Mouse (Mus musculus): Measurements from ENCODE around the gene Ccdc9. TPM values are rescaled to one million over a fixed set of nuclear protein-coding genes. Genes with fewer than 3 reads are reported as not detected.

The Ccdc9 gene
- polyA plus RNA-seq, 1 experiment from 2014 or later, result 18.8 TPM

DNA sequence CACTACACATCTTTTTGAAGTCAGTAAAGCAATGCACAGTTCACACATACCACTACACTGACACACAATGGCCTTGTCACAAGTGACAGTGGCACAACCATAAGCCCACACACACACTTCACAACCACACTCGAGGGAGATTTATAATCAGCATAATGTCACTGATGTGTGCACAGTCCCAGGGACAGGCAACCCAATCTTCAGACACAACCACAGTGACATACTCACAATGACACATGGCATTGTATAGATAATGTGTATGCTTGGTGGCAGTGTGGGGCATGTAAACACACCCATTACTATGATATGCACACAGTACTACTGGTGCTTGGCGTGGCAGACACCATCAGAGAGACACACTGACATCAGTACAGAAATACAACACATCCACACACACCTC, 9.6 kb upstream of the Ccdc9 start:
- H3K27ac ChIP-seq (ENCODE audit: low read length), result peak overlapping the region; percentile 77
- peak overlapping the region; percentile 34; the same call in 1 of the 2 replicates for H3K9ac ChIP-seq (ENCODE audit: low read length)
- no peaks in the 10 kb centered on the region for H3K9me3 ChIP-seq (replicated peaks; ENCODE audit: control insufficient read depth, low read length)
- H3K4me1 ChIP-seq (ENCODE audit: control insufficient read depth, insufficient read depth, low read length), result peaks cover 24% of the 10 kb centered on the region
- H3K27me3 ChIP-seq (ENCODE audit: control insufficient read depth, insufficient read depth, low read length), result no peaks in the 10 kb centered on the region
- H3K4me2 ChIP-seq (ENCODE audit: low read depth, low read length), result peak overlapping the region; percentile 93; the same call in 1 of the 2 replicates
- ATAC-seq (ENCODE audit: insufficient read depth, low FRiP score), result no peak; the same call in 1 of the 2 replicates
- H3K36me3 ChIP-seq (ENCODE audit: control insufficient read depth, insufficient read depth, low read length), result no peaks in the 10 kb centered on the region
- H3K4me3 ChIP-seq (replicated peaks; ENCODE audit: low read length), result no peak overlapping the region
- 36% methylated on average over 2 of the region's 2 CpGs for WGBS

DNA sequence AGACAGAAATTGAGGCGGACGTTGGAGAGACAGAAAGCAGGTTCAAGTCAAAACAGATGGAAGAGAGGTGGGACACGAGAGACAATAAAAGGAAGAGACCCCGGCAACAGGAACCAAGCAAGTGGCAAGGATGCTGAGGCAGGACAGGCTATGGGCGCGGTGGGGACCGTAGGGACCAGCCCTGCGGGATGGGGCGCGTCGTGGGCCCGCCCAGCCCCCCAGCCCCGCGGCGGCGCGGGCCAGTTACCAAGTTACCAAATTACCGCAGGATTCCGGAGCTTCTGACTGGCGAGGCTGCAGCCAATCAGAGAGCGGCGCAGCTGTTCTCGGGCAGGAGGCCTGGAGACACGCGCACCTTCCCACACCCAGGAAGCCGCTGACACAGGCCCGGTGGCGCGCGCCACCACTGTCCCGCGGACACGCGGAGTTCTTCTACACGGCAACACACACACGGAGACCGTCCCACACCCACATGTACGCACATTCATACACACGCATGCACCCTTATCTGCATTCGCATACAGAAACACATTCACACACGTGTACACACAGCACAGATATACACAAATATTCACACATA, 8.8 kb upstream of the Ccdc9 start:
- no peaks in the 10 kb centered on the region for H3K36me3 ChIP-seq (ENCODE audit: control insufficient read depth, insufficient read depth, low read length)
- ATAC-seq (ENCODE audit: insufficient read depth, low FRiP score), result peak; percentile 75
- no peaks in the 10 kb centered on the region for H3K27me3 ChIP-seq (ENCODE audit: control insufficient read depth, insufficient read depth, low read length)
- peak overlapping the region; percentile 65 for H3K4me3 ChIP-seq (replicated peaks; ENCODE audit: low read length)
- peak overlapping the region; percentile 93 for H3K27ac ChIP-seq (ENCODE audit: low read length)
- H3K4me1 ChIP-seq (ENCODE audit: control insufficient read depth, insufficient read depth, low read length), result peaks cover 24% of the 10 kb centered on the region
- no peaks in the 10 kb centered on the region for H3K9me3 ChIP-seq (replicated peaks; ENCODE audit: control insufficient read depth, low read length)
- H3K9ac ChIP-seq (ENCODE audit: low read length), result peak overlapping the region; percentile 74
- peak overlapping the region; percentile 93 for H3K4me2 ChIP-seq (ENCODE audit: low read depth, low read length)
- under 1% methylated on average over 41 of the region's 41 CpGs for WGBS

DNA sequence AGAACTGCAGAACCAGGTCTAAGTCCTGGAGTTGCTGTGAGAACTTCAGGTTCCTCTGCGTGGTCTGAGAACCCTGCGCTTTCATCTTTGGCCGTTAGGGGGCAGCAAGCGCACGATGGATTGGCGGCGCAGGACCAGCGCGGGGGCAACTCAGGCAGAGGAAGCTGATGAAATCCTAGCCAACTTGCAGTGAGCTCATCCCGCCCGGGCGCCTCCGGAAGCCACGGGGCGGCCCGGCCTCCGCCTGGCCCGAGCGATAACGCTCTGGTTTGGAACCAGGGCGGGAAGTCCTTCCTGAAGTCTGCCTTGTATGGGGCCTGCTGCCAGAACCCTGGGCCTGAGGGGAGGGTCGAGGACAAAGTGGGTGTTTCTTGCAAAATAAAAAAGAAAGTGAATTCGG, 8.2 kb upstream of the Ccdc9 start:
- Histone ChIP-seq H3K4me1 (ENCODE audit: control insufficient read depth, insufficient read depth, low read length) (peaks cover 20% of the 10 kb centered on the region), H3K27ac (ENCODE audit: low read length) (peak overlapping the region; percentile 93), H3K9me3 (replicated peaks; ENCODE audit: control insufficient read depth, low read length) (no peaks in the 10 kb centered on the region), H3K9ac (ENCODE audit: low read length) (peak overlapping the region; percentile 74), H3K4me2 (ENCODE audit: low read depth, low read length) (peak overlapping the region; percentile 93), H3K27me3 (ENCODE audit: control insufficient read depth, insufficient read depth, low read length) (no peaks in the 10 kb centered on the region), H3K4me3 (replicated peaks; ENCODE audit: low read length) (peak overlapping the region; percentile 65), H3K36me3 (ENCODE audit: control insufficient read depth, insufficient read depth, low read length) (no peaks in the 10 kb centered on the region)
- ATAC-seq (ENCODE audit: insufficient read depth, low FRiP score), result peak; percentile 87
- WGBS, result under 1% methylated on average over 23 of the region's 23 CpGs

DNA sequence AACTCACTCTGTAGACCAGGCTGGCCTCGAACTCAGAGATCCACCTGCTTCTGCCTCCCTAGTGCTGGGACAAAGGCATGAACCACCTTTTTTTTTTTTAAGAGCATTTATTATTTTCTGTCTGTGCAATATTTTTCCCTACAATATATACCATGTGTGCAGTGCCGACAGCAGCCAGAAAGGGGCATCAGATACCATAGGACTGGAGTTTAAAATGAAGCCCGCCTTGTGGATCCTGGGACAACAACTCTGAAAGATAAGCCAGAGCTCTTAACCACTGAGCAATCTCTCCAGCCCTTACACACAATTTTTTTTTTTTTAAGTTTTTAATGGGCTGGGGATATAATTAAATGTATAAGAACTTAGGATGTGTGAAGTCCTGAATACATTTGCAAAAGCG, 7.8 kb upstream of the Ccdc9 start:
- ATAC-seq (ENCODE audit: insufficient read depth, low FRiP score), result no peak
- no peak overlapping the region for H3K27ac ChIP-seq (ENCODE audit: low read length)
- peak overlapping the region; percentile 65; the same call in 1 of the 2 replicates for H3K4me3 ChIP-seq (replicated peaks; ENCODE audit: low read length)

DNA sequence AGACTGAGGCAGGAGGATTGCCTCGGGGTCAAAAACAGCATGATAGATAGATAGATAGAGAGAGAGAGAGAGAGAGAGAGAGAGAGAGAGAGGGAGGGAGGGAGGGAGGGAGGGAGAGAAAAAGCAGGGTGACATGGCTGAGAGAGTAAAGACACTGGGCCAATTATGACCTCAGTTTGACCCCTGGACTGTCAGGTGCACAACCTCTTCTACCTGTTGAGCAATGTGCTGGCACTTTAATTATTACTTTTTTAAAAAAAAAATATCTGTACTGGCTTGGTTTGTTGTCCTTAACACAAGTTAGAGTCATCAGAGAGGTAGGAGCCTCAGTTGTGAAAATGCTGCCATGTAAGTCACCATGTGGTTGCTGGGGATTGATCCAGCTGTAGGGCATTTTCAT, 1.2 kb upstream of the Ccdc9 start:
- no peak for ATAC-seq (ENCODE audit: insufficient read depth, low FRiP score)
- Histone ChIP-seq H3K4me2 (ENCODE audit: low read depth, low read length) (no peak overlapping the region), H3K4me1 (ENCODE audit: control insufficient read depth, insufficient read depth, low read length) (peaks cover 7% of the 10 kb centered on the region; the same call in 1 of the 2 replicates), H3K4me3 (replicated peaks; ENCODE audit: low read length) (no peak overlapping the region), H3K27ac (ENCODE audit: low read length) (no peak overlapping the region), H3K9me3 (replicated peaks; ENCODE audit: control insufficient read depth, low read length) (no peaks in the 10 kb centered on the region), H3K27me3 (ENCODE audit: control insufficient read depth, insufficient read depth, low read length) (no peaks in the 10 kb centered on the region), H3K9ac (ENCODE audit: low read length) (no peak overlapping the region), H3K36me3 (ENCODE audit: control insufficient read depth, insufficient read depth, low read length) (0 out of 2 replicates have a peak, but pooled peaks cover under 1% of the 10 kb centered on the region)
- WGBS, result 58% methylated on average over 1 of the region's 1 CpGs

More for the DNA sequence above, 7.8 kb upstream of the Ccdc9 start:
- H3K4me1 ChIP-seq (ENCODE audit: control insufficient read depth, insufficient read depth, low read length), result peaks cover 18% of the 10 kb centered on the region
- H3K4me2 ChIP-seq (ENCODE audit: low read depth, low read length), result peak overlapping the region; percentile 93
- no peak overlapping the region for H3K9ac ChIP-seq (ENCODE audit: low read length)
- no peaks in the 10 kb centered on the region for H3K36me3 ChIP-seq (ENCODE audit: control insufficient read depth, insufficient read depth, low read length)
- 24% methylated on average over 4 of the region's 4 CpGs for WGBS
- no peaks in the 10 kb centered on the region for H3K9me3 ChIP-seq (replicated peaks; ENCODE audit: control insufficient read depth, low read length)
- no peaks in the 10 kb centered on the region for H3K27me3 ChIP-seq (ENCODE audit: control insufficient read depth, insufficient read depth, low read length)

DNA sequence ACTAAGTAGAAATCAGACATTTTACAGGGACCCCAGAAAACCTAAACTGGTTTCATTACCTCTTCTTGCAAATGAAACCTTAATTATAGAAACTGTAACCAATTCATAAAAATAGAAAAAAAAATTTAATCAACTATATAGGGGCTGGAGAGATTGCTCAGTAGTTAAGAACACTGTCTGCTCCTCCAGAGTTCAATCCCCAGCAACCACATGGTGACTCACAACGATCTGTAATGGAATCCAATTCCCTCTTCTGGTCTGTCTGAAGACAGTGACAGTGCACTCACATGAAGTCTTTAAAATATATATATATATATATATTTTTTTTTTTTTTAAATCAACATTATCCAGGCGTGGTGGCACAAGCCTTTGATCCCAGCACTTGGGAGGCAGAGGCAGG, 421 bp upstream of the Ccdc9 start:
- Histone ChIP-seq H3K27me3 (ENCODE audit: control insufficient read depth, insufficient read depth, low read length) (no peaks in the 10 kb centered on the region), H3K27ac (ENCODE audit: low read length) (peak overlapping the region; percentile 99), H3K4me2 (ENCODE audit: low read depth, low read length) (peak overlapping the region; percentile 56), H3K4me1 (ENCODE audit: control insufficient read depth, insufficient read depth, low read length) (peaks cover 7% of the 10 kb centered on the region; the same call in 1 of the 2 replicates), H3K36me3 (ENCODE audit: control insufficient read depth, insufficient read depth, low read length) (peaks cover 6% of the 10 kb centered on the region; the same call in 1 of the 2 replicates), H3K9ac (ENCODE audit: low read length) (peak overlapping the region; percentile 91), H3K4me3 (replicated peaks; ENCODE audit: low read length) (peak overlapping the region; percentile 80), H3K9me3 (replicated peaks; ENCODE audit: control insufficient read depth, low read length) (no peaks in the 10 kb centered on the region)
- no peak for ATAC-seq (ENCODE audit: insufficient read depth, low FRiP score)
- WGBS, result 77% methylated on average over 2 of the region's 2 CpGs

DNA sequence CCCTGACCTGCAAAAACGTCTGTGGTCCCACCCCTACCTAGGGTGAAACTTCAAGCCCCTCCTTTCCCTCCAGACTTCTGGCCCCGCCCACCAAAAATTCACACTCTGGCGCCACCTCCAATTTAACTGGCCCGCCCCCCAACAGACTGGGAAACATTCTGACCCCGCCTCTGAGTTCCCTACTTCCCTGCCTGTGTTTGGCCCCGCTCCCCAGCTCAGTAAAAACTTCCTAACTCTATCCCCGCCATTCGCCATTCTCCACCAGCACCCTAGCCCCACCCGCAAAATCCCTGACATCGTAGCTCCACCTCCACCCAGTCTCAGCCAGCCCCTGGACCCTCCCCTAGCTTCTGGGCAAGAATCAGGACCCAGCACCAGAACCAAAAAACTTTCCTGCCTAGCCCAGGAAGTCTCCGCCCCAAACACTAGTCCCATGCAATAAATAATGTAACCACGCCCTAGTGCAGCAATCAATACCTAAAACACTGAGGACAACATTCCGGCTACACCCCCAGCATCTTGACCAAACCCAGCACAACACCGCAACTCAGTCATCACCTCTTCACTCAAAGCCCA, 1.1 kb downstream of the Ccdc9 start:
- peak overlapping the region; percentile 56 for H3K4me2 ChIP-seq (ENCODE audit: low read depth, low read length)
- peak overlapping the region; percentile 62; the same call in 1 of the 2 replicates for H3K9ac ChIP-seq (ENCODE audit: low read length)
- H3K4me1 ChIP-seq (ENCODE audit: control insufficient read depth, insufficient read depth, low read length), result peaks cover 7% of the 10 kb centered on the region; the same call in 1 of the 2 replicates
- 2% methylated on average over 14 of the region's 14 CpGs for WGBS
- no peaks in the 10 kb centered on the region for H3K9me3 ChIP-seq (replicated peaks; ENCODE audit: control insufficient read depth, low read length)
- peak overlapping the region; percentile 80 for H3K4me3 ChIP-seq (replicated peaks; ENCODE audit: low read length)
- peaks cover 12% of the 10 kb centered on the region for H3K36me3 ChIP-seq (ENCODE audit: control insufficient read depth, insufficient read depth, low read length)
- peak overlapping the region; percentile 92 for H3K27ac ChIP-seq (ENCODE audit: low read length)
- ATAC-seq (ENCODE audit: insufficient read depth, low FRiP score), result peak; percentile 68
- no peaks in the 10 kb centered on the region for H3K27me3 ChIP-seq (ENCODE audit: control insufficient read depth, insufficient read depth, low read length)

DNA sequence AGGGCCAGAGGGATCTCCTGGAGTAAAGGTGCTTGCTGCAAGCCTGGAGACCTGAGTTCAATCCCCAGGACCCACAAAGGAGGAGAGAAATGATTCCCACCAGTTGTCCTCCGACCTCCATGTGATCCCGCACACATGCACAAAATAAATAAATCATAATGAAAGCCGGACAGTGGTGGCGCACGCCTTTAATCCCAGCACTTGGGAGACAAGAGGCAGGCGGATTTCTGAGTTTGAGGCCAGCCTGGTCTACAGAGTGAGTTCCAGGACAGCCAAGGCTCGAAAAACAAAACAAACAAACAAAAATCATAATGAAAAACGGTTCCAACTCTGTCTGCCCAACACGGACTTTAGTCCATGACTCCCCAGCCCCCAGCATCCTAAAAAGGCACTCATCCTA, 1.7 kb downstream of the Ccdc9 start:
- Histone ChIP-seq H3K36me3 (ENCODE audit: control insufficient read depth, insufficient read depth, low read length) (peaks cover 18% of the 10 kb centered on the region), H3K4me3 (replicated peaks; ENCODE audit: low read length) (peak overlapping the region; percentile 80), H3K4me1 (ENCODE audit: control insufficient read depth, insufficient read depth, low read length) (peaks cover 7% of the 10 kb centered on the region; the same call in 1 of the 2 replicates), H3K27me3 (ENCODE audit: control insufficient read depth, insufficient read depth, low read length) (no peaks in the 10 kb centered on the region), H3K9ac (ENCODE audit: low read length) (peak overlapping the region; percentile 62; the same call in 1 of the 2 replicates), H3K27ac (ENCODE audit: low read length) (peak overlapping the region; percentile 92), H3K9me3 (replicated peaks; ENCODE audit: control insufficient read depth, low read length) (no peaks in the 10 kb centered on the region), H3K4me2 (ENCODE audit: low read depth, low read length) (peak overlapping the region; percentile 56)
- WGBS, result 41% methylated on average over 9 of the region's 9 CpGs
- no peak for ATAC-seq (ENCODE audit: insufficient read depth, low FRiP score)

DNA sequence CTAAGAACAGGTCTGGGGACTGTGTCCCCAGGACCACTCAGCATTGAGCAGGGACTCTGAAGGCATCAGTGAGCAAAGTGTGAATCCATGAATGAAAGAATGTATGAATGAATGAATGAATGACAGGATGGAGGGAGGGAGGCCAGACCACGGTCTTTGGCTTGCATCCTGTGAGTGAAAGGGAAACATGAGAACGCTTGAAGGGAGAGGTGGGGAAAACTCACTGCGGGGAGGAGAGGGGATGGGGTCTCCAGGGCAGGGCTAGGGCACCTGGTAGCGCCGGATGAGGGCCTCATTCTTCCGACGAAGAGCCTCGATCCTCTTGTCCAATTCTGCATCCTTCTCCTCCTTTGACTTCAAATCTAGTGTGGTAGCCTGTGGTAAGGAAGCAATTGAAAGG, 2.6 kb downstream of the Ccdc9 start:
- 86% methylated on average over 8 of the region's 8 CpGs for WGBS
- Histone ChIP-seq H3K9ac (ENCODE audit: low read length) (no peak overlapping the region), H3K9me3 (replicated peaks; ENCODE audit: control insufficient read depth, low read length) (no peaks in the 10 kb centered on the region), H3K36me3 (ENCODE audit: control insufficient read depth, insufficient read depth, low read length) (peaks cover 19% of the 10 kb centered on the region), H3K27me3 (ENCODE audit: control insufficient read depth, insufficient read depth, low read length) (no peaks in the 10 kb centered on the region), H3K27ac (ENCODE audit: low read length) (0 out of 2 replicates have a peak overlapping the region, but pooled peaks have one; percentile 92), H3K4me2 (ENCODE audit: low read depth, low read length) (no peak overlapping the region), H3K4me1 (ENCODE audit: control insufficient read depth, insufficient read depth, low read length) (peaks cover 7% of the 10 kb centered on the region; the same call in 1 of the 2 replicates), H3K4me3 (replicated peaks; ENCODE audit: low read length) (no peak overlapping the region)
- ATAC-seq (ENCODE audit: insufficient read depth, low FRiP score), result no peak
